Mouse (Mus musculus): ENCODE results near the gene Khsrp. TPM values are rescaled to one million over a fixed set of nuclear protein-coding genes. Genes with fewer than 3 reads are reported as not detected.

Gene Khsrp
- polyA plus RNA-seq, 1 experiment from 2014 or later: 30.5 TPM

DNA sequence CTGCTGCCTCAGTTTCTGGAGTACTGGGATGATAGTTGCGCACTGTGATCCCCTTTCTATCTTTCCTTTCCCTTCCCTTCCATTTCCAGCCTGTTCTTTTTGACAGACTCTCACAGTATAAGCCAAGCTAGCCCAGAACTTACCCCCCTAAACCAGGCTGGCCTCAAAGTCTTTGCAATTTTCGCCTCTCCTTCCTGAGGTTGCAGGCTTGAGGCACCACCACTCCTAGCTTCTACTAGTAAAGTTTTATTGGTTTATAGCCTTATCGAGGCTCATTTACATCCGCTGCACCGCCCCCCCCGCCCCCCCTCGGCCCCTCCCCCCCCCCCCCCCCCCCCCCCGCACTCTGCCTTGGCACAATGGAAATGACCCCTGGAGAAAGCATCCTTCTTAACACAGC lies 51.8 kb downstream of the Khsrp start:
- no peak overlapping the region for H3K27ac ChIP-seq

DNA sequence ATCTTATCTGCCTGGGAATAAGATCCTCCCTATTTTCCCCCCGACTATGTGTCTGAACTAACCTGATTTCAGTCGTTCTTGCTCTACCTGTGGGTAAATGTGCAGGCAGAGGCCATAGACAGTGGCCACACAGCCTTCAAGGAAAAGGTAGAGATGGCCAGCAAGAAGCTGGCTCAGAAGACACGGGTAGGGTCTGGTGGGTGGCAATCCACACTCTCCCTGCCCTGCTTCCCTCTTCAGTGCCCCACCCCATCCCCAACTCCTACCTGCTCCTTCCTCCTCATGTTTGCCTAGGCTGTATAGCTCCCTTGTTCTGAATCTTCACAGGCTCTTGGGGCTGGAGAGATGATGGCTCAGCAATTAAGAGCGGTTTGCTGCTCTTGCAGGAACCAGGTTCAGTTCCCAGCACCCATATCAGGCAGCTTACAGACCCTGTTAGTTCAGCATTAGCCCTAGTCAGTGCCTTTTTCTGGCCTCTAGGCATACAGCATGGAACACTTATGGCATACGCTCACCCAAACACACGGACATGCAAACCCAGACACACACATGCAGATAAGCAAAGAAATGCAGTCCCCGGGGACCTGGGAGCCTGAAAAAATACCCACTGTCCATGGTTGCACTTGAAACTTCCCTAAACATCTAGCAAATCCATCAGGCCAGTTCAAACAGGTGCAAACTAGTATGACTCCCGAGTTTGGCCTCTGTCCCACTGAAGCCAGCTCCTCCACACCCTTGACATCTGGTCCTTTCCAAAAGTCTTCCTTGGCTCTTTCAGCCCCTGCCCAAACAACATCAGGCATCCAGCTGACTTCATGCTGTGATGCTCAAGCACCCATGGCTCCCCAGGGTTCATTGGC lies 54.6 kb downstream of the Khsrp start:
- WGBS: 83% methylated on average over 8 of the region's 8 CpGs
- ATAC-seq (replicated peaks): no peak
- Histone ChIP-seq H3K27ac (no peak overlapping the region), H3K4me2 (no peak overlapping the region), H3K9ac (no peak overlapping the region), H3K36me3 (replicated peaks) (no peaks in the 10 kb centered on the region), H3K27me3 (replicated peaks) (no peaks in the 10 kb centered on the region), H3K4me1 (no peaks in the 10 kb centered on the region), H3K4me3 (no peak overlapping the region), H3K9me3 (no peaks in the 10 kb centered on the region)

More for the DNA sequence above, 51.8 kb downstream of the Khsrp start:
- H3K9ac ChIP-seq: no peak overlapping the region
- ATAC-seq (replicated peaks): no peak
- no peaks in the 10 kb centered on the region for H3K36me3 ChIP-seq (replicated peaks)
- H3K4me3 ChIP-seq: no peak overlapping the region
- H3K4me1 ChIP-seq: no peaks in the 10 kb centered on the region
- H3K27me3 ChIP-seq (replicated peaks): no peaks in the 10 kb centered on the region
- no peaks in the 10 kb centered on the region for H3K9me3 ChIP-seq
- H3K4me2 ChIP-seq: no peak overlapping the region
- WGBS: 53% methylated on average over 6 of the region's 8 CpGs

DNA sequence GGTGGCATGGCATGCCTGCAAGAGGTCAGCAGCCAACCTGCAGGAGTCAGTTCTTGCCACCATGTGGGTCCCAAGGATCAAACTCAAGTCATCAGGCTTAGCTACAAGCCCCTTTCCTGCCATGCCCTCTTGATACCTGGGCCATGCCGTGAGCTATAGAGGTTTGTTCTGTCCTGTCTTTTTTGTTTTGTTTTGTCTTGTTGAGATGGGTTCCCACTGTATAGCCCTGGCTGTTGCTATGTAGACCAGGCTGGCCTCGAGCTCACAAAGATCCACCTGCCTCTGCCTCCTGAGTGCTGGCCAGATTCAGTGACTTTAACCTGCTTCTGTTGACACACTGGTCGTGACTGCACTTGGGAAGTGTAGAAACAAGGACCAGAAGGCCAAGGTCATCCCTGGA lies 55.9 kb downstream of the Khsrp start:
- Histone ChIP-seq H3K9ac (no peak overlapping the region), H3K36me3 (replicated peaks) (no peaks in the 10 kb centered on the region), H3K27ac (no peak overlapping the region), H3K4me3 (no peak overlapping the region), H3K27me3 (replicated peaks) (no peaks in the 10 kb centered on the region), H3K9me3 (no peaks in the 10 kb centered on the region), H3K4me1 (no peaks in the 10 kb centered on the region), H3K4me2 (no peak overlapping the region)
- no peak for ATAC-seq (replicated peaks)
- 76% methylated on average over 3 of the region's 3 CpGs for WGBS

GRCm38 (mm10) chr17:56974708-56975240 lies 56.5 kb downstream of the Khsrp start:
- H3K9me3 ChIP-seq: no peaks in the 10 kb centered on the region
- H3K9ac ChIP-seq: no peak overlapping the region
- H3K4me1 ChIP-seq: no peaks in the 10 kb centered on the region
- H3K36me3 ChIP-seq (replicated peaks): no peaks in the 10 kb centered on the region
- no peaks in the 10 kb centered on the region for H3K27me3 ChIP-seq (replicated peaks)
- 83% methylated on average over 5 of the region's 5 CpGs for WGBS
- no peak overlapping the region for H3K27ac ChIP-seq
- H3K4me3 ChIP-seq: no peak overlapping the region
- H3K4me2 ChIP-seq: no peak overlapping the region
- no peak for ATAC-seq (replicated peaks)

- no peaks in the 10 kb centered on the region for H3K9me3 ChIP-seq
- H3K9ac ChIP-seq: no peak overlapping the region
- H3K4me1 ChIP-seq: no peaks in the 10 kb centered on the region
- no peak overlapping the region for H3K4me3 ChIP-seq
- H3K27me3 ChIP-seq (replicated peaks): no peaks in the 10 kb centered on the region
- no peak for ATAC-seq (replicated peaks)
- H3K36me3 ChIP-seq (replicated peaks): no peaks in the 10 kb centered on the region
- H3K4me2 ChIP-seq: no peak overlapping the region
- no peak overlapping the region for H3K27ac ChIP-seq
- 70% methylated on average over 14 of the region's 14 CpGs for WGBS
Measured at GRCm38 (mm10) chr17:56973956-56974707, 57.2 kb downstream of the Khsrp start.

Other genes starting within 250 kb of the Khsrp start
- 5.4 and 6.0 TPM in 2 replicates for gene Rfx2, start 200.5 kb downstream of the Khsrp start, polyA plus RNA-seq (2015; fragmentation: Nextera tagmentation; extraction: Ambion mirVana)
- gene Acsbg2, start 157.1 kb downstream of the Khsrp start, polyA plus RNA-seq (2015; fragmentation: Nextera tagmentation; extraction: Ambion mirVana): not detected in 2 replicates
- gene 1700061G19Rik, start 156.0 kb downstream of the Khsrp start, polyA plus RNA-seq (2015; fragmentation: Nextera tagmentation; extraction: Ambion mirVana): 0.37 and 0.49 TPM in 2 replicates
- 103 and 106 TPM in 2 replicates for gene Mllt1, start 96.1 kb downstream of the Khsrp start, polyA plus RNA-seq (2015; fragmentation: Nextera tagmentation; extraction: Ambion mirVana)
- gene Acer1, start 49.4 kb downstream of the Khsrp start, polyA plus RNA-seq (2015; fragmentation: Nextera tagmentation; extraction: Ambion mirVana): not detected in 2 replicates
- gene Clpp, start 41.2 kb downstream of the Khsrp start, polyA plus RNA-seq (2015; fragmentation: Nextera tagmentation; extraction: Ambion mirVana): 180 and 188 TPM in 2 replicates
- gene Alkbh7, start 34.2 kb downstream of the Khsrp start, polyA plus RNA-seq (2015; fragmentation: Nextera tagmentation; extraction: Ambion mirVana): 53.2 and 57.1 TPM in 2 replicates
- gene Pspn, start 31.5 kb downstream of the Khsrp start, polyA plus RNA-seq (2015; fragmentation: Nextera tagmentation; extraction: Ambion mirVana): 0.68 and 0.83 TPM in 2 replicates
- 76.8 TPM in 2 replicates for gene Gtf2f1, start 20.2 kb downstream of the Khsrp start, polyA plus RNA-seq (2015; fragmentation: Nextera tagmentation; extraction: Ambion mirVana)
- 0.43 and 0.73 TPM in 2 replicates for gene Gm17949, start 20.1 kb downstream of the Khsrp start, polyA plus RNA-seq (2015; fragmentation: Nextera tagmentation; extraction: Ambion mirVana)
- gene Slc25a41, start 10.1 kb upstream of the Khsrp start, polyA plus RNA-seq (2015; fragmentation: Nextera tagmentation; extraction: Ambion mirVana): not detected in 2 replicates
- 1.5 and 2.0 TPM in 2 replicates for gene Crb3, start 27.6 kb upstream of the Khsrp start, polyA plus RNA-seq (2015; fragmentation: Nextera tagmentation; extraction: Ambion mirVana)
- 42.5 TPM in 2 replicates for gene Slc25a23, start 28.3 kb upstream of the Khsrp start, polyA plus RNA-seq (2015; fragmentation: Nextera tagmentation; extraction: Ambion mirVana)
- gene Dennd1c, start 47.0 kb upstream of the Khsrp start, polyA plus RNA-seq (2015; fragmentation: Nextera tagmentation; extraction: Ambion mirVana): 5.8 TPM in 2 replicates
- gene Tubb4a, start 56.3 kb upstream of the Khsrp start, polyA plus RNA-seq (2015; fragmentation: Nextera tagmentation; extraction: Ambion mirVana): 388 and 395 TPM in 2 replicates
- gene Tnfsf9, start 73.8 kb upstream of the Khsrp start, polyA plus RNA-seq (2015; fragmentation: Nextera tagmentation; extraction: Ambion mirVana): 7.4 and 8.1 TPM in 2 replicates
- gene Cd70, start 118.3 kb upstream of the Khsrp start, polyA plus RNA-seq (2015; fragmentation: Nextera tagmentation; extraction: Ambion mirVana): 1.1 and 1.2 TPM in 2 replicates
- not detected in 2 replicates for gene Tnfsf14, start 162.7 kb upstream of the Khsrp start, polyA plus RNA-seq (2015; fragmentation: Nextera tagmentation; extraction: Ambion mirVana)
- 2.2 TPM in 2 replicates for gene C3, start 196.6 kb upstream of the Khsrp start, polyA plus RNA-seq (2015; fragmentation: Nextera tagmentation; extraction: Ambion mirVana)
- gene Gpr108, start 216.9 kb upstream of the Khsrp start, polyA plus RNA-seq (2015; fragmentation: Nextera tagmentation; extraction: Ambion mirVana): 22.7 and 23.1 TPM in 2 replicates
- 9.6 and 10.5 TPM in 2 replicates for gene Trip10, start 217.9 kb upstream of the Khsrp start, polyA plus RNA-seq (2015; fragmentation: Nextera tagmentation; extraction: Ambion mirVana)
- 1.5 and 1.6 TPM in 2 replicates for gene Vav1, start 247.6 kb upstream of the Khsrp start, polyA plus RNA-seq (2015; fragmentation: Nextera tagmentation; extraction: Ambion mirVana)